Mouse (Mus musculus): ENCODE results near the gene Zim1. TPM values are rescaled to one million over a fixed set of nuclear protein-coding genes. Genes with fewer than 3 reads are reported as not detected.

Gene Zim1
- total RNA-seq (2021): 100 to 1,000 TPM; 112 to 137 TPM
- long read RNA-seq, experiment 1, partial matches to known transcripts: 2 of 11 reads
- long read RNA-seq, experiment 1, other reads (novel, unspliced or antisense): 9 of 11 reads
- long read RNA-seq, experiment 2, full-length matches to known transcripts: 2 of 12 reads
- long read RNA-seq, experiment 2, partial matches to known transcripts: 2 of 12 reads
- long read RNA-seq, experiment 2, other reads (novel, unspliced or antisense): 8 of 12 reads

DNA sequence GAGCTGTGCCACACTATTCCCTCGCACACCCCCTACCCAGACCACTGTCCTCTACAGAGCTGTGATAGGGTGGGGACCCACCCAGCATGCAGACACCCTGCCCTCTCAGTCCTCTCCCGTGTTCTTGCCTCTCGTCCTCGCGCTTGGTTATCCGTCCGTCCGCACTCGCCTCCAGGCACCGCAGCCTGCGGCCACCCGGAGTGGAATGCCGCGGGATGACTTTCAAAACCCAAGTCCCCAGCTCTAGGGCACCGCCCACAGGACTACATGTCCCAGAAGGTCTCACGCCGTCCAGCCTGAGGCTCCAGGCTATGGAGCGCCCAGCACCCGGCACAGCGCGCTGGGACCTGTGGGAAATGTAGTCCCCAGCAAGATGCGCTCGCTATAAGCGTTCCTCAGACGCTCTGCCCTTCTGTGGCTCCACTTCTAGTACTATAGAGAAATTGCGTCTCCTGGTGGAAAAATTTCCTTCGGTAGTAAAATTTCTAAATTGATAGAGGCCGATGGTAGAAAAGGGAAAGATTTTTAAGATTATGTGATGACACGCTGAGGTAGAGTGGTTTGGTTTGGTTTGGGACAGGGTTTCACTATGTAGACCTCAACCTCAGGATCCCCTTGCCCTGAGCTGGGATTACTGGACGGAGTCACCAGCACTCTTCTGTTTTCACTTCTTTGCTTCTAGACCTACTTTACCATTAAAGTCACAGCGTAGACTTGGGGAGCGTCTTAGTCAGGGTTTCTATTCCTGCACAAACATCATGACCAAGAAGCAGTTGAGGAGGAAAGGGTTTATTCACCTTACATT lies at the start of gene Zim1:
TSS of gene Zim1 (minus strand) at position 210 of the 805 bp plus-strand sequence.
- DNase-seq: peak; percentile 82

DNA sequence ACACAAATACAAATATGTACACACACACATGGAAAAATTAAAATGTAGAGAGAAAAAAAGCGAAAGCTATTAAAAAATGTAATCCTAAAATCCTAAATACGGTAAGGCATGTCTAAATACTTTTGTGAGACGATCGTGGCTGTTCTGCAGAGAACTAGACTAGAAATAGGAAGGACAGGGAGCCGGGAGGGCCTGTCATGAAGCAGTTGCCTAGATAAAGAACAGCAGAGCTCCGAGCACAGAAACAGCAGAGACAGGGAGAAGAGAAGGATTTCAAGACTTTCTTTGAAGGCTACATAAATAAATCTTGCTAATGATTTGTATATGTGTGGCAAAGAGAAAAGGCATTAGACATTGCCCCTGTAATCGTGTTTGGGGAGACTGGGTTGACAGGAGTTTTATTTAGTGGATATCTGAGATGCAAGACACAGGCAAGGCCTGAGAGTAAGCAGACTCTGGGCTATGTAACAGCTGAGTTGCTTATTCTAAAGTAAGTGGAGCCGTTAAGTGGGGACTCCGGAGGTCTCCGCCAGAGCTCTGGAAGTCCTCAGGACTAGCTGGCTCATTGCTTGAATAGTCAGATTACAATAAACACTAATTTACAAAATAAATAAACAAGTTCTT lies 48.1 kb upstream of the Zim1 start:
- no peak for DNase-seq

DNA sequence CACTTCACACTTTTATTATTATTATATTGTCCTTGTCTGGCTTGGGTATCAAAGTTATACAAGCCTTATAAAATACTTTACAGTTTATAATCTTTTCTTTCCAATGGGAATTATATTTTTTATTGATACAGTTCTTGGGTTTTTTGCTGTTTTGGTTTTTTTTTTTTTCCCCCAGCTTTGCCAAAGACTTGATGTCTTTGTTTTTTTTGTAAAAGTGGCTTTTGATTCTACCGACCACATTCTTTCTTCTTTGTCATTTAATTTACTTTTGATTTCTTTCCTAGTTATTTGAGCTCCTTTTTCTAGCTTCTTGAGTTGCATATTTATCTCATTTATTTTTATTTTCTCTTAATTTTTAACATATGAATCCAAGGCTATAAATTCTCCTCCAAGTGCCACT lies 39.8 kb upstream of the Zim1 start:
- no peak for DNase-seq

DNA sequence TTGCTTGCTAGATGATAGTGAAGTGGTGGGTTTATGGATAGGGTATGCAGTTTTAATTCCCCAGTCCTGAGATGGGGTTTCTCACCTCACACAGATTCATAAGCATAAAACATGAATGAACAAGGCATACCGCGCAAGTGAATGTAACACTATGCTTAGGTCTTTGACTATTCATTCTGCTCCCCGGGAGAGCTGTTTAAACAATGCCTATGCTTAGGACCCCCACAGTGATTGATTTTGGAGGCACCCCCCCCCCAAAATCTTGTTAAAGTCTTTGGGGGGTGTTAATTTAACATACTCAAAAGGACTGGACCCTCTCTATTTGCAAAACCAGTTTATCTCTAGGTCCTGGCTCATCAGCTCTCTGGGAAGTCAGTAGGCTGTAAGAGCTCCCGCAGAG lies 35.7 kb upstream of the Zim1 start:
- DNase-seq: no peak

DNA sequence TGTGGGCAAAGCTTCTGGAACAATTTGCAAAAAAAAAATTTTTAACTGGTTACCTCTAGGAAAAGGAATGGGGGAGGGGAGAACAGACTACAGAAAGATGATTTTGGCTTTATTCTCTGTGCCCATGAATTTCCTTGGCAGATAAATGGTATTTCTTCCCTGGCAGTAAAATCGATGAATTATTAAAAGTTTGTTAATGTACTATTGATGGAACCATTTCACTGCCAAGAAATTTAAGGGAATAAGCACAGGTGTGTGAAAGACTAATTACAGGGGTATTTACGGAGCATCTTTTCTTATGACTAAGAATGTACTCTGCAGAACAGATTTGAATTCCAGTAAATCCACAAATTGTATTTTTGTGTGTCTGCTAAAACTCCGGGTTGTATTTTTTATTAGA lies 35.1 kb upstream of the Zim1 start:
- DNase-seq: no peak

DNA sequence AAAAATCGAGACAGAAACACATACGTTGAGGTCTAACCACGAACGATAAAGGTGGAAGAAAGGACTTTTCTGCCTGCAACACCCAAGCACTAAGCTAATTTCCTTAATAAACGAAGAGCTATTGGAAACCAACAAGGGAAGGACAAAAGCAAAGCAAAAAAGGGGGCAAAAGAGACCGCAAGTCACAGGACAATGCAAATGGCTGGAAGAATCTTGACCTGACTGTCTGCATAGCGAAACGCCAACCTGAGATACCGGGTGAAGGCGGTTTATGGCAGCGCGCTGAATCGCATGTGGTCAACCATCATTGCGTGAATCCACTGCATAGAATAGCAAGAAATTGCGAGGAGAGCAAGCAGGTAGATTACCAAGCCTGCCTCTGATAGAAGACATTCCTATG lies 34.6 kb upstream of the Zim1 start:
- DNase-seq: no peak

DNA sequence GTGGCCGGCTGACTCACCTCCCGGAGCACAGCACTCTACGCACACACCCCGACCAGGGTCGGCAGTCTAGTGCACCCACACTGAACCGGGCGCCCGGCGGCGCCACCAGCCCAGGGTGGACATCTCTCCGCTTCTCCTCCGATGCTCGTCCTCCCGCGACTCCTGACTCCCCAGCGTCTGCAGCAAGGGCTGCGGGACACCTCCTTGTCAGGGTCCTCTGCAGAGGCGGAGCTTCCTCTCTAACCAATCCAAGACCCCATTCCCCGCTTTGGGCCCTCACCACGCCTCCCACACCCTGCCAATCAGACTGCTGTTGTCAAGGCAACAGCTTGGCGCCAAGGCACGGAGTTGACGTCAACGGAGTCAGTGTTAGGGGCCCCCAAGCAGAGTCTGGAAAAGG lies 34.0 kb upstream of the Zim1 start, which contains the start of the genes Peg3 and Usp29:
TSS of gene Peg3 (minus strand) at position 191 of the 400 bp plus-strand sequence.
TSS of gene Usp29 (plus strand) at position 338 of the 400 bp plus-strand sequence.
- DNase-seq: peak; percentile 83

DNA sequence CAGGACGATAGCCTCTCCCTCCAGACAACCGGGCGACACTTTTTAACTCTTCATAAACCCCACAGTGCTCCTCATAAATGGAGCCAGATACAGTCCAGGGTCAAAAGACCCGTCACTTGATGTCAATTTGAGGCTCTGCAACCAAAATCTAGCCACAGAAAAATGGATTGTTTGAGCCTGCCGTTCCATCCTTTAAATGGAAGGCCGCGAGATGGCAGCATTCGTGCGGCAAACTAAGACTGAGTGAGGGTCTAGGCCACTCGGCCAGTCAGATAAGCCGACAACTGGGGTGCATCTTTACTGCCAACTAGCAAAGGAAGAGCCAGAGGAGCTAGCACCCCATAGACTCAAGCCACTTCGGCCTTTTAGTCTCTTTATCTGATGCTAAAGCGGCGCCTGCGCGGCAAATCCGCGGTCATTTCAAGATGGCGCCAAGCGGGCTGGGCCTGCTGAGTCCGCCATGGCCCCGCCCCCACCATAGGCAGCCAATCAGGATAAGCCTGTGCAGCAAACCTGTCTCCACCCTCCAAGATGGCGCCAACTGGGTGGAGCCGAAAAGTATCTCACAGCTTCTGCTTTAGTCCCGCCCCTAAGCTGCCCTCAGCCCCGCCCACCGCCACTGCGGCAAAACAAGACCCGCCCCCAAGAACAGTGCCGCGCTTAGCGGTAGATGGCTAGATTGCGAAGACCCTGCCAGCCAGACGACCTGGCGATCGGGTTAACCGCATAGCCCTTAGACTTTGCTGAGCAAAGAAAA lies 33.0 kb upstream of the Zim1 start:
- DNase-seq: peak; percentile 94

DNA sequence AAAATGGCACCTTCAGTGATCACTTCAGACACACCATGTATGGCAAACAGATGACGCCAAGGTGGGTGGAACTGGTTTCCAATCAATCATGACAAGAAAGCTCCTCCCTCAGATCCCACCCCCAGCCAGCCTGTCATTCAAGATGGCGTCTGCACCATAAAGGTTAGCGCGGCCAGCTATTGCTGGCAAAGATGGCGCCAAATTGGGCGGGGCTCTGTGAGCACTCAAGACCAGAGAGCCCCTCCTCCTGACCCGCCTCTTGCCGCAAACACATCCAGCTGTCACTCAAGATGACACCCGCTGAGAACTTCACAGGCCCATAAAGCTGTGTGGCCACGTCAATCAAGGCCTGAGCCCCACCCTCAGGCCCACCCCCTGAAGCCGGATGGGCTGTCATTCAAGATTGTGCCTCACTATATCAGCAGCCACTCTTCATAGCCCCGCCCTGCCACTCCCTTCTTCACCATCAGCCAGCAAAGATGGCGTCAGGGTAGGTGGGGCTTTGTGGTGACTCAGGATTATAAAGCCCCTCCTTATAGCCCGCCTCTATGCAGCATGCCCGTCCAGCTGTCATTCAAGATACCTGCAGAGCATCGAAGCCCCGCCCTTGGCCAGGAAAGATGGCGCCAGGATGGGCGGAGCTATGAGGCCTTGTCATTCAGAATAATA lies 32.1 kb upstream of the Zim1 start:
- DNase-seq: peak; percentile 79

DNA sequence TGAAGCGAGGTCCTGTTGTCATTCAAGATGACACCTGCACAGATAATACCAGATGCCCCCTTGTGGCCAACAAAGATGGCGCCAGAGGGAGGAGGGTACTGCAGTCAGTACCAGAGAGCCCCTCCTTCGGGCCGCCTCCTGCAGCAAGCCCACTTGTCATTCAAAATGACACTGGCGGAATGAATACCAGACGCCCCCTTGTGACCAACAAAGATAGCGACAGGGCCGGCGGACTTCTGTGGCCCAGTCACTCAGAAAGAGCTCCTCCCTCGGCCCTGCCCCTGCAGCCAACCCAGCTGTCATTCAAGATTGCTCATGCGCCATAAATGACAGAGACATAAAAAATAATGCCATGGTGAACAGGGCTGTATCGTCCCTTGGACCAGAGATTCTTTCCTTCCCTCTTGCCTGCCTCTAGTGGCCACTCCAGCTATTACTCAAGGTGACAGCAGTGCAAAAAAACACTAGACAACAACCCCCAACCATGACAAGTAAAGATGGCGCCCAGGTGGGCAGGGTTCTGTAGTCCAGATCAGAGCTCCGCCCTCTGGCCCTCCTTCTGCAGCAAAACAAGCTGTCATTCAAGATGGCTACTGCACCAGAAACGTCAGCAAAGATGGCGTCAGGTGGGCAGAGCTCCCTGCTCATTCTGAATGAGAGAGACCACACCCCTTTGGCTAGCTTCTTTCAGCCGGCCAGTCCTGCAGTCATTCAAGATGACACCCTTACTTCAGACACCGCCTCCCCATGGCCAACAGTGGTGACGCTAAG lies 31.3 kb upstream of the Zim1 start:
- DNase-seq: peak; percentile 73

DNA sequence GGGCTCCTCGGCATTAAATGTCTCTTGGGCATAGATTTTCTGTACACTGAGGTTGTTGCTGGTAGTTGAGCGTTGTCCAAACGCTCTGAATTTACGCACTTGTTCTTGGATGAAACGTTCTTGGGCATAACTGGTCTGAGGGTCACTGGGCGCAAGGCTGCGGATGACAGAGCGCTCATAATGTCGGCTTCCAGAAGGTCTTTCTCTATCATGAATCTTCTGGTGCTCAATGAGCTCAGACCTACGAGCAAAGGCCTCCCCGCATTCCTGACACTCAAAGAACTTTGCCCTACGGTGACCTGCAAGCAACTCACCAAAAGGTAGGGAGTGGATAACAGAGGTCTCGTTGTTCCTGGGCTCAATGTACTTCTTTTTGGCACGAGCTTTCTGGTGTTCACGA lies 13.1 kb upstream of the Zim1 start:
- no peak for DNase-seq

DNA sequence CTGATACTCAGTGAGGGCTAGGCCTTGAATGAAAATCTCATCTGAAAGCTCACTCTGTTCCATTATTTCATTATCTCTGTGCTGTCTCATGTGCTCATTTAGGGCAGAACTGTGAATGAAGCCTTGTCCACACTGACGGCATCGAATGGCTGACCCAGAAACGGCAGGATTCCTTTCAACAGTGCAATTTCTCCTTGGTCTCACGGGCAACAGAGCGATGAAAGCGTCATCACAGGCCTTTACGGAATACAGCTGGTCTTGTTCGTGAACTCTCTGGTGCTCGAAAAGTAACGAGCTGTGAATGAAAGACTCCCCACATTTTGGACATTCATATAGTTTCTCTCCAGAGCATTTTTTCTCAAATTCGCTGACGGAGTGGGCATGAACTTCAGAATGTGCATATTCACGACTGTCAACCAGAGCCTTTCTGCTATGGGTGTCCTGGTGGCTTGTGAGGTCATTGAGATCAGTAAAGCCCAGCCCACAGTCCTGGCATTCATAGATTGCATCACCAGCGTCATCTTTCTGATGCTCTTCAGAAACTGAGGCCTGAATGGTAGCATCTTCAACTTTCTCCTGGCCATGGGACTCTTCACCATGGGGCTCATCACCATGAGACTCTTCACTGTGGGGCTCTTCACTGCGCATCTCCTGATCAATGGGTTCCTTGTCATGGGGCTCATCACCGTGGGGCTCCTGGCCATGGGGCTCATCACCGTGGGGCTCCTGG lies 12.4 kb upstream of the Zim1 start:
- no peak for DNase-seq

DNA sequence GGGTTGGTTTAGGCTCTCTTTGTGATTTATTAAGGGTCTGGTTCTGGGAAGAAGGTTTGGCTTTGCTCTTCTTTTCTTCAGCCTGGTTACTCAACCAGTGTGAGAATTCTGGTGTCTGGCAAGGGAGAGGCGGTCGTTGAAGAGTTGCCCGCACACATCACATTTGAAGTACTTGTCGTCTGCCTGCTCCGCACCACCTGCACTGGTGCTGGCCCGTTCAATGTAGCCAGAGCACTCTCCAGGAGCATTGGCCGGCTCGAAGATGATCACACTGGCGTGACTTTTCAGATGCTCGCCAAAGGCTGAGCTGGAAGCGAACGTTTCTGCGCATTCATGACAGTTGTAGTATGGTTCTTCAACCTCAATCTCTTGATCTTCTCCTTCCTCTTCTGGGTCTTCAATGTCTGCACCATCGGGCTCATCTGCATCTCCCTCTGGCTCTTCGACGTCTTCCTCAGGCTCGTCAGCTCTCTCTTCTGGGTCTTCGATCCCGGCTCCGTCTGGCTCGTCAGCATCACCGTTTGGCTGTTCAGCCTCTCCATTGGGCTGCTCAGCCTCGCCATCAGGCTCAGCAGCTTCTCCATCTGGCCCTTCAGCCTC lies 11.3 kb upstream of the Zim1 start:
- DNase-seq: no peak

DNA sequence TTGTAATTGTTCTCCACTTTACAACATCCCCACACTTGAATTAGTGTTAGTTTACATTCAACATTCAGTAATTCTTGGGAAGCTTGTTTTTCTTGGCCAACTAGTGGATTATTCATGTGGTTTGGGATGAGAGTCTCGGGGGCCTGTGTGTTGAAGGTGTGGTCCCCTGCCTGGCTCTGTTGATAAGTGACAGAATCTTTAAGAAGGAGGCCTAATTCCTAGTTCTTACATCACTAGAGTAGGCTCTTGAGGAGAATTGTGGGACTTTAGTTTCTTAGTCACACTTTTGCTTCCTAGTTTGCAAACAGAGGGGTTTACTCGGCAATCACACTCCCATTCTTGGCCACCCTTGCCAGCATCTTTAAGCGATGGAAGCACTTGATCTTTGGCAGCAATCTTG lies 3.0 kb upstream of the Zim1 start:
- no peak for DNase-seq

DNA sequence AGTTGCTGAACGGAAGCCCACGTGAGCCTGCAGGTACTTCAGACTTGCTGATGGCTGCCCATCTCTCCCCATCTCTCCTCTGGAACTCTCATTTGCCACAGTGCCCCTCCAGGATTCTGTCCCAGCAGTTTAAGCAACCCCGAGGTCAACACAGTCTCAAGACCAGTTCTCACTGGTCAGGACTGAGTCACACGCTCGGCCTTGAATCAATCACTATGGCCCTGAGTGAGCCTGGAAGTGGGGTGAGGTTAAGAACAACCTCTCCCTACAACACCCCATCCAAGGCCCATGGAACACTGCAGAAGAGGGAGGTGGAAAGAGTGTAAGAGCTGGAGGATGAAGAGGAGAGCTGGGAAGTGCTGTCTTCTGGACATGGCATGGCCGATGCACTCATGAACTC lies 10.7 kb downstream of the Zim1 start:
- no peak for DNase-seq

DNA sequence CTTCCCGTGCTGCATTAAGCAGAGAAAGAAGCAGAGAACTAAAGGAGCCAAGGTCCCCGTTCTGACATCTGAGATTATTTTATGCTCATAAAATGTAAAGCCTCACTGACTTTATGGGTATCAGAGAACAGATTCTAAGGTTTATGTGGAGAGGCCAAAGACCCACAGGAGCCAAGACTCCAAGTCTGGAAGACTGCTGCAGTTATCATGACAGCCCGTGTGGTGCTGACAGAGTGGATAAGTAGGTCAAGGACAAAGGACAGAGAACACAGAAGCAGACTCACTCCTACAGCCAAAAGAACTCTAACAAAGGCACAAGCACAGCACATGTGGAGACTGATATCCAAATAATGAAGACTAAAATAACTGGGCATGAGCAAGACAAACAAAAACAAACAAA lies 29.5 kb downstream of the Zim1 start:
- no peak for DNase-seq

DNA sequence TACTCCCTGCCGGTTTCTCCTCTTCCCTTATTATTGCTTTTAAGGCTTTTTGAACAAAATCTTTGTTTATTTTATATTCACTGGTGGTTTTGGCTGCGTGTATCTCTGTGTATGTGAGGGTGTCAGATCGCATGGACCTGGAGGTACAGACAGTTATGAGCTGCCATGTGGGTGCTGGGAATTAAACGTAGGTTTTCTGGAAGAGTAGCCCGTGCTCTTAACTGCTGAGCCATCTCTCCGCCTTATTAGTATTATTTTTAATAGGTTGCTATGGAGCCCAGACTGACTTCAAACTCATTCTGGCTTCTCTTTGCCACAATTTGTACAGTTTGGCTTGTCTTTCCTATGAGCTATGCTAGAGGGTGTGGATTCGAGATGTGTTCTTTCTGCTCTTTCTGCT lies 32.8 kb downstream of the Zim1 start:
- DNase-seq: no peak

DNA sequence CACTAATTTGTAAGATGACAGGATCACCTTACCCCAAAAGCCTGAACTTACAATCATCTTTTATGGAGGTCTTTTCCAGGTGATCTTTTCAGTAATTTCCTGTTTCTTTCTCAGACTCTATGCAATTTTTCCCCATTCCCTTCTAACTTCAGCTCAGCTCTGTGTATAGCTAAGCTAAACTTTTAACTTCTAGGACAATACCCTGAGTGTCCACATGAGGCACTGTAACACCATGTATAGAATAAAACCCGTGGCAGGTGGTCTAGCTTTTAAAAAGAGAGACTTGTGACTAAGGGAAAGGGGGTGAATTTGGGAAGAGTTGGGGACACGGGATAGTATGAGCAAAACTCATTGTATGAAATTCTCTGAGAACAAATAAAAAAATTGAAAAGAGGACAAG lies 36.6 kb downstream of the Zim1 start:
- DNase-seq: no peak

DNA sequence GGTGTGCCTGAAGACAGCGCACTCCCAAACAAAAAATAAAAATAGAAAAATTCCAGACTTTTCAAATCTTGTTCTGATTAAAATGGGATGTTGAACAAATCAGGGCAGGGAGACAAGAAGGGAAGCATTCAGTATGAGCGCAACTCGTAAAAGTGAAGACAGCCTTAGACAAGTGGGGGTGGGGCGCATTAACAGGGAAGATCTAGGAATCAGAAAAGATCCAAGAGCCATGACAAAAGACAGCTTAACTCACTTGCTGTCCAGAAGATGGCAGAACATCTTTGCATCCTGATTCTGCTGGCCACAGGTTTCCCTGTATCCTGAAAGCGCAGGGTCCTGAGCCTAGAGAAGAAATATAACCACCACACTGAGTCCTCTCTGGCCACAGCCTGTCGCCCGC lies 37.6 kb downstream of the Zim1 start:
- DNase-seq: no peak

DNA sequence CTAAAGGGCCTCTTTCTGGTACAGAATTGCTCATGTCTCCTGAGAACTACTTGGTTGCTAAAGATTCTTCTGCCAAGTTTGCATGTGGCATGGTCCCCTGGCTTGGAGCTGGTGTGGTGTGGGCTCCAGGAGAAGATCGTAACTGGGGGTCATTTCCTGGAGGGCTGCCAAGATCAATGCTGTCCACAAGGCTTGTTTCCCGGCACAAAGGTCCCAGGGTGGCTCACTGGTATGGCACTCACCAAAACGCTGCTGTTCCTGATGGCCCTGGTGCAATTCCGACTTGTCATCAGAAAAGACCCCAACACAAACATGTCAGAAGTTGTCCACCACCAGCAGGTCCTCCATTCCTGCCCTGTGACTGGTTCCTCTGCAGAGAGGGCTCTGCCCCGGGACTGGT lies 44.1 kb downstream of the Zim1 start:
- DNase-seq: no peak

Measured in gastrocnemius, postnatal 10 days (tissue).